Mouse (Mus musculus): ENCODE measurements around the gene Wdr18. TPM values are rescaled to one million over a fixed set of nuclear protein-coding genes. Genes with fewer than 3 reads are reported as not detected.

Wdr18 gene
- polyA plus RNA-seq, 1 experiment from 2014 or later, result 97.6 TPM

Other genes with a start within 250 kb of the Wdr18 start
- gene Hcn2, start 243.5 kb upstream of the Wdr18 start, polyA plus RNA-seq (2014; fragmentation: Nextera tagmentation; extraction: Ambion mirVana), result 0.13 and 0.14 TPM in 2 replicates
- gene Polrmt, start 213.6 kb upstream of the Wdr18 start, polyA plus RNA-seq (2014; fragmentation: Nextera tagmentation; extraction: Ambion mirVana), result 22.7 and 23.6 TPM in 2 replicates
- gene Fgf22, start 205.1 kb upstream of the Wdr18 start, polyA plus RNA-seq (2014; fragmentation: Nextera tagmentation; extraction: Ambion mirVana), result 0.26 TPM in 1 of 2 replicates, not detected in the other
- gene Rnf126, start 193.2 kb upstream of the Wdr18 start, polyA plus RNA-seq (2014; fragmentation: Nextera tagmentation; extraction: Ambion mirVana), result 63.1 and 69.0 TPM in 2 replicates
- gene Fstl3, start 182.9 kb upstream of the Wdr18 start, polyA plus RNA-seq (2014; fragmentation: Nextera tagmentation; extraction: Ambion mirVana), result 11.4 TPM in 2 replicates
- not detected in 2 replicates for gene Prss57, start 169.2 kb upstream of the Wdr18 start, polyA plus RNA-seq (2014; fragmentation: Nextera tagmentation; extraction: Ambion mirVana)
- 66.6 and 70.1 TPM in 2 replicates for gene Palm, start 166.6 kb upstream of the Wdr18 start, polyA plus RNA-seq (2014; fragmentation: Nextera tagmentation; extraction: Ambion mirVana)
- 0.63 and 0.89 TPM in 2 replicates for gene Misp, start 139.2 kb upstream of the Wdr18 start, polyA plus RNA-seq (2014; fragmentation: Nextera tagmentation; extraction: Ambion mirVana)
- gene Ptbp1, start 105.7 kb upstream of the Wdr18 start, polyA plus RNA-seq (2014; fragmentation: Nextera tagmentation; extraction: Ambion mirVana), result 112 TPM in 2 replicates
- 2.5 and 3.9 TPM in 2 replicates for gene Prtn3, start 85.7 kb upstream of the Wdr18 start, polyA plus RNA-seq (2014; fragmentation: Nextera tagmentation; extraction: Ambion mirVana)
- gene Plppr3, start 85.5 kb upstream of the Wdr18 start, polyA plus RNA-seq (2014; fragmentation: Nextera tagmentation; extraction: Ambion mirVana), result 14.1 and 14.3 TPM in 2 replicates
- 0.31 and 0.49 TPM in 2 replicates for gene Elane, start 73.9 kb upstream of the Wdr18 start, polyA plus RNA-seq (2014; fragmentation: Nextera tagmentation; extraction: Ambion mirVana)
- not detected in 2 replicates for gene Cfd, start 69.3 kb upstream of the Wdr18 start, polyA plus RNA-seq (2014; fragmentation: Nextera tagmentation; extraction: Ambion mirVana)
- gene Med16, start 51.2 kb upstream of the Wdr18 start, polyA plus RNA-seq (2014; fragmentation: Nextera tagmentation; extraction: Ambion mirVana), result 30.9 and 32.0 TPM in 2 replicates
- gene Gm26602, start 49.3 kb upstream of the Wdr18 start, polyA plus RNA-seq (2014; fragmentation: Nextera tagmentation; extraction: Ambion mirVana), result 8.1 TPM in 1 of 2 replicates, not detected in the other
- 0.15 and 0.31 TPM in 2 replicates for gene Kiss1r, start 43.2 kb upstream of the Wdr18 start, polyA plus RNA-seq (2014; fragmentation: Nextera tagmentation; extraction: Ambion mirVana)
- 87.6 and 89.2 TPM in 2 replicates for gene R3hdm4, start 38.9 kb upstream of the Wdr18 start, polyA plus RNA-seq (2014; fragmentation: Nextera tagmentation; extraction: Ambion mirVana)
- gene Arid3a, start 33.1 kb upstream of the Wdr18 start, polyA plus RNA-seq (2014; fragmentation: Nextera tagmentation; extraction: Ambion mirVana), result 4.3 and 12.7 TPM in 2 replicates
- gene Grin3b, start 10.6 kb downstream of the Wdr18 start, polyA plus RNA-seq (2014; fragmentation: Nextera tagmentation; extraction: Ambion mirVana), result 0.19 and 0.20 TPM in 2 replicates
- gene Tmem259, start 24.2 kb downstream of the Wdr18 start, polyA plus RNA-seq (2014; fragmentation: Nextera tagmentation; extraction: Ambion mirVana), result 12.8 and 15.6 TPM in 2 replicates
- 405 and 420 TPM in 2 replicates for gene Cnn2, start 28.4 kb downstream of the Wdr18 start, polyA plus RNA-seq (2014; fragmentation: Nextera tagmentation; extraction: Ambion mirVana)
- gene Abca7, start 36.3 kb downstream of the Wdr18 start, polyA plus RNA-seq (2014; fragmentation: Nextera tagmentation; extraction: Ambion mirVana), result 2.1 and 2.8 TPM in 2 replicates
- 6.2 and 7.5 TPM in 2 replicates for gene Arhgap45, start 56.5 kb downstream of the Wdr18 start, polyA plus RNA-seq (2014; fragmentation: Nextera tagmentation; extraction: Ambion mirVana)
- 160 and 182 TPM in 2 replicates for gene Polr2e, start 79.6 kb downstream of the Wdr18 start, polyA plus RNA-seq (2014; fragmentation: Nextera tagmentation; extraction: Ambion mirVana)
- gene Gpx4, start 87.0 kb downstream of the Wdr18 start, polyA plus RNA-seq (2014; fragmentation: Nextera tagmentation; extraction: Ambion mirVana), result 711 and 729 TPM in 2 replicates
- gene Sbno2, start 145.4 kb downstream of the Wdr18 start, polyA plus RNA-seq (2014; fragmentation: Nextera tagmentation; extraction: Ambion mirVana), result 8.4 and 9.6 TPM in 2 replicates
- 16.5 and 20.0 TPM in 2 replicates for gene Stk11, start 155.7 kb downstream of the Wdr18 start, polyA plus RNA-seq (2014; fragmentation: Nextera tagmentation; extraction: Ambion mirVana)
- 772 and 785 TPM in 2 replicates for gene Atp5d, start 178.5 kb downstream of the Wdr18 start, polyA plus RNA-seq (2014; fragmentation: Nextera tagmentation; extraction: Ambion mirVana)
- 2.5 and 2.7 TPM in 2 replicates for gene Cbarp, start 180.7 kb downstream of the Wdr18 start, polyA plus RNA-seq (2014; fragmentation: Nextera tagmentation; extraction: Ambion mirVana)
- gene Midn, start 188.1 kb downstream of the Wdr18 start, polyA plus RNA-seq (2014; fragmentation: Nextera tagmentation; extraction: Ambion mirVana), result 29.5 and 31.9 TPM in 2 replicates
- 49.1 and 52.7 TPM in 2 replicates for gene Cirbp, start 205.8 kb downstream of the Wdr18 start, polyA plus RNA-seq (2014; fragmentation: Nextera tagmentation; extraction: Ambion mirVana)
- gene 1600002K03Rik, start 212.8 kb downstream of the Wdr18 start, polyA plus RNA-seq (2014; fragmentation: Nextera tagmentation; extraction: Ambion mirVana), result 9.6 and 12.4 TPM in 2 replicates
- 13.9 and 14.8 TPM in 2 replicates for gene Efna2, start 219.3 kb downstream of the Wdr18 start, polyA plus RNA-seq (2014; fragmentation: Nextera tagmentation; extraction: Ambion mirVana)